Mouse (Mus musculus): Measurements from ENCODE around the gene Kcnq1.

Kcnq1 gene

DNA sequence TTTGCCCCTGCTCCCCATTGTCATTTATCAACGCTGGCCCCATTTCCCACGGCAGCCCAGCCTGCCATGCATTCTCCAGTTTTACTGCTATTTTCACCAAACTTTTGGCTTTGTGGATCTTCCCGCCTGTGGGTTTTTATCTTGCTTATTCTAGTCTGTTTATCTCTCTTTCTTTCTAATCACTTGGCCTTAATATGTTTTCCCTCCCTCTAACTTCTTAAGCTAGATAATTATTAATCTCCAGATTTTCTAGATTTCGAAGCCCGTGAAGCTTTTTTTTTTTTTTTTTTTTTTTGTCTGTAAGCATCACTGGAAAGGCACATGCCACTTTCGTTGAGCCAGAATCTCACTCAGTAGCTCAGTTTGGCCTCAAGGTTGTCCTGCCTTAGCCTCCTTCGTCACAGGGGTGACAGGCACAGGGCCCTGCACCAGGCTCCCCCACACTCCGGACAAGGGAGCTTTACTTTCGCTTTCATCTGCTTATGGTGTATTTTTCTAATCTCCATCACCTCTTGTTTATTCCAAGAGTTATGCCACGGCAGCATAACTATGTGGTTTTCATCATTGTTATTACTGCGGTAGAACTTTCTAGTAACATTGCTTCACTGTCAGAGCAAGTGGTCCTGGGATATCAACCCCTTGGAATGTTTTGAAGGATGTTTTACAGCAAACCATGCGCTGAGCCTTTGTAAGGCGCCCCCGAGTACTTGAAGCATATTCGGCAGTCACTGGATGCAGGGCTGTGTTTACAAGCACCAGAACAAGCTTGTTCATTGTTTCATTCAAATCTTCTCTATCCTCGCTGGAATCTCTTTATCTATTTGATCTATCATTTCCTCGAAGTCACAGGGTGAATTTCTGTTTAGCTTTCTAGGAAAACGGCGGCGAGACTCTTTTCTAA, 261.5 kb downstream of the Kcnq1 start:
- peak; percentile 25 for DNase-seq (ENCODE audit: low read depth)

DNA sequence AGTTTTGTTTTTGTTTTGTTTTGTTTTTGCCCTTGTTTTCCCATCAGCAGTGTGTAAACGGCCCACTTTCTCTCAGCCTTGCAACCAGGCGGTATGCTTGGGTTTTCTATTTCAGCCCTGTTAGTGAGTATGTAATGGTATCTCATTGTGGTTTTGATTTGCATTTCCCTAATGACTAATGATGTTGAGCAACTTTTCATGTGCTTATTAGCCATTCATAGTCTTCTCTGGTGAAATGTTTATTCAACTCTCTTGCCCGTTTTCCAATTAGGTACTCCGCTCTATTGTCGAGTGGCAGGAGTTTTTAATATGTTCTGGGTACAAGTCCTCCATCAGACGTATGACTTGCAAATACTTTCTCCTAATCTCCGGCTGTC, 262.1 kb downstream of the Kcnq1 start:
- peak; percentile 2 for DNase-seq (ENCODE audit: low read depth)

DNA sequence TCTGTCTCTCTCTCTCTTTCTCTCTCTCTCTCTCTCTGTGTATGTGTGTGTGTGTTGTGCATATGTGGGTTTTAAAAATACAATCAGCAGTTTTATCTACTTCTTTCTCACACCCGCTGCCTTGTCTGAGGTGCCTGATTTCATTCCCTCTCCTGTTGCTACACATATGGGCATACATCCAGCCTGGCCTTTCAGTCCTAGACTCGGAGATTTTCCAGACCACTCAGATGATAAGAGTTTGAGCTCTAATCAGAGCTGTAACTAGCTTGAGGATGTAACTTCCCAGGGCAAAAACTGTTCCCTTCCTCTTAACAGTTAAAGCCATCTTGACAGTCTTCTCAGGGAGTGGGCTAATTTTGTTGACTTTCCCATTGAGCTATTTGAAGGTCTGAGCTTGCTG, 265.2 kb downstream of the Kcnq1 start:
- no peak for DNase-seq (ENCODE audit: low read depth)

DNA sequence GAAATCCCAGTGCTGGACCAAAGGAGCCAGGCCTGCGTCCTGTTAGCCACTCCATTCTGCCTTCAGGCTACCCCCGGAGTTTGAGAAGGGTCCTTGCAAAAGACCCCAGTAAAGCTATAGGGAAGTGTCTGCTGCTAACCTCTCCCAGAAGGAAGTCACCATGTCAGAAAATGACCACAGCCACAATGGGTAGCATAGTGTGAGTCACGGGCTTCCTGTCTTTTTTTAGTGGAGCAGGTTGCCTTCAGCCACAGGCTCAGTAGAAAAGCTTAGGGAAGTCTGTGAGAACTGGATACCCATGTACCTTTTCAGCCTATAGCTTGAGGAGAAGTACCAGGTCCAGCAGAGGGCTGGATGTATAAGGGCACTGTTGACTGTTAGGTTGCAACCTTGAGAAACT, 267.1 kb downstream of the Kcnq1 start:
- no peak for DNase-seq (ENCODE audit: low read depth)

DNA sequence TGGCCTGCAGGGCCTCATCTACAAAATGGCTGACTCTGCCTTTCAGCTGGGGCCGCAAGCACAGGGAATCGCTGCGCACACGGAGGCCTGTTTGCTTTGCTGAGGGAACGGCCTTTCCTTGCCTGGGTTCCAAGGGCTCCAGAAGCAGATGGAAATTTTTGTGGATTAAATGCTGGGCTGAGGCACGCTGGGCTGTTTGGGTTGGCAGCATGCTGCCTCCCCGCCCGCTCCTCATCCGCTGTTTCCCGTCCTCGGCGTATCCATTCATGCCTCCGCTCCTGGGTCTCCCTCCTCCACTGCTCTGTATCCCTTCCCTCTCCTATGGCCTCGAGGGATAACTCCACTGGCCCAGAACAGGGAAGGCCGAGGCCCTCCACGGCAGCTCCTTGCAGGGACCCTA, 269.8 kb downstream of the Kcnq1 start:
- no peak for DNase-seq (ENCODE audit: low read depth)

DNA sequence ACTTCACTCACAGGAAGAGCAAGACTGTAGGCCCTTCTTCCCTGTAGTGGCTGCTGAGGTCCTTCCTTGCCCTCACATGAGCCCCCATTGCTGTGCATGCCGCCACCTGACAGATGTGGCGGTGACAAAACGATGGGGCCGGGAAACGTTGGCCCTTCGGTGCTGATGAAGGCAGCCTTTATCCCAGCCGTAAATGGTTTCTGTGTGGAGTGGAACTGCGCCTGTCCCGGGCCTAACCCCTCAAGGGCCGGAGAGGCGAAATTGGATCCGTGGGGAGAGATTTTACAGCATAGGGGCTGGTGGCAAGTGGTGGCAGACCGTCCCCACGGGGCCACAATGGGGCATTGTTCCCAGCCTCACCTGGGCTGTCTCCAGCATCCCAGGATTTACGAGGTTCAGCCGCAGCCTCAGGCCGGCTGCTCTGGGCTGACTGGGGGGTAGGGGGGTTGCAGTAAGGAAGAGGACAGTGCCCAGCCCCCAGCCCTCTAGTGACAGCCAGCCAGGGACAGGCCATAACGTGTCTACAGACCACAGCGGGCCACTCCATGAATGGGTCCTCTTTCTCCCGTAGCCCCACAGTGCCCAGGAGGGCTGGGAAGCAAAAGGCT, 274.4 kb downstream of the Kcnq1 start:
- DNase-seq (ENCODE audit: low read depth) = no peak

DNA sequence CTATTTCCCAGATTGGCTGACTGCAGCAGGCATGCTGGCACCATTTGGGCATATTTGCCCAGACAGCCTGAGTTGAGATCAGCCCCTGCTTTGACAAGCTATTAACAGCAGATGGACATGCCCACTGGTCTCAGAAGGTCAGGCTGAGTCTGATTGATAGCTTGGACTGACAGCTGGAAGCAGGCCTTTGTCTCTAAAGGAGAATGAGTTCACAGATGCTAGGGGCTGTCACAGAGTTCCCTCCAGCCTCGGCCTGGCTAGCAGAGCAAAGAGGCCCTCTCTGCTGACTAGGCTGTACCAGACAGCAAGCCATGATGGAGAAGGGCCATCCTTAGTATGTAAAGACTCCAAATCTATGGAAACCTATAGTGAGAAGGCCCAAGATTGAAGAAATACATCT, 280.5 kb downstream of the Kcnq1 start:
- no peak for DNase-seq (ENCODE audit: low read depth)

DNA sequence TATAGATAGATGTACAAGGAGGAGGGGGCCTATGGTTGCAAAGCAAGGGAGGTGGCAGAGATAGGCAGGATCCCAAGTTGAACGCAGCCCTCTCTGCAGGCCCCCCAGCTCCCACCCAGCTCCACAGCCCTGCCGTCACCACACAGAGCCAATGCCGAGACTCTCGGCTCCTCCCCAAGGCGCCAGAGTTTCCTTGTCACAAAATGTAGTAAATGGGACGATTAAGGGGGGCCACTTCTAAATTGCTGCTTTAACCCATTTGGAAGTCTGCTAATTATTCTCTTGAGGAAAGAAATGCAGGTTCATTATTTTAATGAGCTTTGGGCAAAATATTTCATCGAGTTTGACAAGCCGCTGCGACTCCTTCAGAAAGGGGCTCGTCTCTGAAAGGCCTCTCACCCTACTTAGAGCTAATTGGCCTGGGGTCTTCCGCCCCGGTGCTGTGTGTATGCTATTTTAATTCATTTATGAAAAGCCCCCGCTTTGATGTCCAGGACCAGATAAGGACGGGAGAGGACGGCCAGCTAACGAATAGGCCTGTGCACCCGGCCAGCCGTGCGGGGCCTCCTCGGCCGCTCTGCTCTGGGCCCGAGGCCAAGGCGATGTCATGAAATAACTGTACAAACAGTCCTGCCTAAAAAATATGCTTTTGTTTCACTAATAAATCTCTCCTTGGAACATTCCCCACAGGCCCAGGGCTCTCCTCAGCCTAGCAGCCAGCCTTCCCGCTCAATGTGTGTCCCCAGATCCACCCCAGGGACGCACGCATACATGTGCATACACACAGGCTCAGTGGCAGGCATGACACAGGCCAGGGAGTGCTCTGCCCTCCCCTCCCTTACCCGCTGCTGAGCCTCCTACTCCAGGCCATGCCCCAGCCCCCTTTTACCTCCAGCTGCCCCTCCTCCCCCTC, 282.9 kb downstream of the Kcnq1 start:
- no peak for DNase-seq (ENCODE audit: low read depth)

DNA sequence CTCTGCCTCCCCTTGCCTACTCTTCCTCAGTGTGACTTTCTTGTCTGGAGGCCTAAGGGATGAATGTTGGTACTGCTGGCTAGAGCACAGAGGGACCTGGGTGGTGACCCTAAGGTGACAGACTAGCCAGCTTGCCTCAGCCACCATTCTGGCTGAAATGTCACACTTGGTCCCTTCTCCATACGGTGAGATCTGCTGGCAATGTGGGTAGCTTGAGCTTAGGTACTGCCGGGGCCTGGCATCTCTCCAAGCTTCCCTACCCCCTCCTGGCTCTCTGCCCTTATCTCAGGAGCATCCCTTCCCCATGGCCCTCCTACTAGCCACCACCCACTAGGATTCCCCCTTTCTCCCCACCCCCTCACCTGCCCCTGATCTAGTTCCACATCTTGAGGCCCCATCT, 283.7 kb downstream of the Kcnq1 start:
- DNase-seq (ENCODE audit: low read depth) = no peak

DNA sequence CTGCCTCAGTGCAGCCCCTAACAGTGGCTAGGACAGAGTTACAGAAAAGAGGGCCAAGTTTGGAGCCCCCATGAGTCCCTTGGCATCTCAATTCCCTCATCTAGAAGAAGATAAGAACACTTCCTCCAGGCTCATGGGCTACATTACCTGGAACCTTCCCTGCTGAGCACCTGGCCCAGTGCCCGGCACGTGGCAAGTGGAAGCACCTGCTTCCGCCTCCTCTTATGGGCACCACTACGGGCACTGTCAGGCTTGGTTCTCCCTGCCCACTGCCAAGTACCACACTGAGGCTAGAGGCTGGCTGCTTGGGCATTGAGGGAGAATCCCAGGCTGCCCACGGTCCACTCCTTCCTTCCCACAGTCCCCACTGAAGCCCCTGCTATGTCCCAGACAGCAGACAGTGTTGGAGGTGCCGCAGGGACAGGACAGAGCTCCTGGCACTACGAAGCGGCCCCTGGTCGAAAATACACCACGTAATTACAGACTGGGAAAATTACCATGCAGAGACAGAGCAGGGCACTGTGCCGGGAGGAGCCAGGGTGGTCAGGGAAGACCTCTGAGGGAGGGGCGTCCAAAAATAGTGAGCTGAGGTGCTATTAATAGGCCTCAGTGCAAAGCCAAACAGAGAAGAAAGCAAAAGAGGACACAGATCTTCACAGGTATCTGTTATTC, 284.3 kb downstream of the Kcnq1 start:
- DNase-seq (ENCODE audit: low read depth) = no peak

DNA sequence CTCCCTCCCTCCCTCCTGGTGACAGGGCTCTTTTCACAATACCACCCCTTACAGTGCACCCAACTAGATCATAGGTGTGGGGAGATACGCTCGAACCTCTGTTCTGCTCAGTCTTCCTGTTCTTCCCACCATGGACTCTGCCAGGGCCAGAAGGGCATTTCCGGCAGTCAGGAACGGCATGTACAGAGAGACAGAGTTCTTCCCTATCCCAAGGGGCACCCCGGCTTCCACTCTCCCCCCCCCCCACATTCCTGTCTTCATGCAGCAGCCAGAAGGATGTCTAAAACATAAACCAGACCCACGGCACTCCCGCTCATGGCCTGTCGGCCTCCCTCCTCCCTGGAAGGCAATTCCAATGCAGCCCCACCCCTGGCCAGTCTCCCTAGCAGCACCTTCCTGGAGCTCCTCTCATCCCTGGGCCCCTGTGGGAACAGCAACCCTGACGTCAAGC, 289.0 kb downstream of the Kcnq1 start:
- DNase-seq (ENCODE audit: low read depth) = no peak

DNA sequence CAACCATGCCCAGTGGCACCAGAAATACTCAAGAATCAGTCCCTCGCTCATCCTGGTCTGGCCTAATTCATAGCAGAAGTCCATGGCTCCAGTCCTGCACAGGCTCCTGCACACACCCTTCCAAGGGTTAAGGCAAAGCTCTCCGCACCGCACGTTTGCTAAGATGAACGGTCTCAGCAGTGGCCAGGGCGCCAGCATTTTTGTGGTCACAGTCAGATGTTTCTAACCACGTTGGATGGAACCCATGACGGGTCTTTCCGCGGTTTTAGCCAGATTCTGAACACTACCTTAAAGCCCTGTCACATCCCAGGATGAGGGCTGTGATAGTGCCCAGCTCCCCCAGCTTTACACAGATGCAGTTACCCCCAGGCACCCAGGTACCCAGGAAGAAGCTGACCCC, 293.6 kb downstream of the Kcnq1 start:
- DNase-seq (ENCODE audit: low read depth) = no peak

DNA sequence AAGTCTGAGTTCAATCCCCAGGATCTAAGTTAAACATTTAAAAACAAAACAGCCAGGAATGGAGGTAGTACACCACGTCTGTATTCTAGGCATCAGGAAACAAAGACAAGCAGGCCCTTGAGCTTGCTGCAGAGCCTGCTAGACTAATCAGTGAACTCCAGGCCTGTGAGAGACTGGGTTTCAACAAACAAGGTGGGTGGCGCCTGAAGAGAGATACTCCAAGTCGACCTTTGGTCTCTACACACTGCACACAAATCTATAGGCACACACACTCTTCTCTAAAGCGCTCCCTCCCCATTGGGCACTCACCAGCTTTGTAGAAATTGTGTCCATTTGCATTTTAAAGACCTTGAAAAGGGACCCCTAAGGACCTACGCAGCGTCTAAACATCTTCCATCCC, 294.4 kb downstream of the Kcnq1 start:
- no peak for DNase-seq (ENCODE audit: low read depth)

DNA sequence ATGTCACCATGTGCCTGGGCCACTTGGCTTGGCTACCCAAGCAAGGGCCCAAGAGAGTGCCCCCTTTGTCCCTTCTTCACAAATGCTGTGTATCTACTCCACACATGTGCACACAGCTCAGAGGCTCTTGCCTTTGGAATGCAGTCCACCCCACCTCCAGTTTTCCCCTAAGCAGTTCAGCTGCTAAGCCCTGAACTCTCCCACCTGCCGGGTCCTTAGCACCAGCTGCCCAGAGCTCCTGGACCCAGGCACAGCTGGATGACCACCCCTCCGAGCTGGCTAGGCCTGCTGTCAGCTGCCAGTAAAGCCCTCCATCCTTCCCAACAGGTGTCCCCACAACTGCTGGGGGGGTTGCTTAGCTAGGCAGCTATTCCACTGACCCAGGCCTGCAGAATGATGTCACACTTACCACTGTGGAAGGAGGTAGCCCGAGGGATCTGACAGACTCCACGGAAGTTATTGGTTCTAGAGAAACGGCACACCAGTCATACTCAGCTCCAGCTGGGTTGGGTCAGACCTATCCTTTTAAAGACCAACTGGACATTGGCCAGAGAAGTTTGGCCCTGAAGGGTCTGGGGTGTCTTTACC, 295.4 kb downstream of the Kcnq1 start:
- DNase-seq (ENCODE audit: low read depth) = no peak

DNA sequence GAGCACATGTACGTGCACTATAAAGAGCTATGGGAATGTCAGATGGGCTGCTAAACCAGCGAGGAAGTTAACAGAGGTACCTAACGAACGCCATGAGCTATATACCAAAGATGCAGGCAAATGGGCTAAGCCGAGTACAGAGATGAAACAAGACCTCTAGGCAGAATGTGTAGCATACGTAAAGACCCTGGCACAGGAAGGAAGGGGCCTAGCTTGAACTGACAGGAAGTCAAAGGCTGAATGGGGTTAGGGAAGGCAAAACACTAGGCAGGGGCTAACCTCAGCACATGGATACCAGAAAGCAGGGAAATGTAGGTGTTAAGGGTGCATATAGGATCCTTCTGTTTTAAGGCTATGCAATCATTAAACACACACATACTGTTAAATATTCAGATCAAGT, 298.1 kb downstream of the Kcnq1 start:
- no peak for DNase-seq (ENCODE audit: low read depth)

DNA sequence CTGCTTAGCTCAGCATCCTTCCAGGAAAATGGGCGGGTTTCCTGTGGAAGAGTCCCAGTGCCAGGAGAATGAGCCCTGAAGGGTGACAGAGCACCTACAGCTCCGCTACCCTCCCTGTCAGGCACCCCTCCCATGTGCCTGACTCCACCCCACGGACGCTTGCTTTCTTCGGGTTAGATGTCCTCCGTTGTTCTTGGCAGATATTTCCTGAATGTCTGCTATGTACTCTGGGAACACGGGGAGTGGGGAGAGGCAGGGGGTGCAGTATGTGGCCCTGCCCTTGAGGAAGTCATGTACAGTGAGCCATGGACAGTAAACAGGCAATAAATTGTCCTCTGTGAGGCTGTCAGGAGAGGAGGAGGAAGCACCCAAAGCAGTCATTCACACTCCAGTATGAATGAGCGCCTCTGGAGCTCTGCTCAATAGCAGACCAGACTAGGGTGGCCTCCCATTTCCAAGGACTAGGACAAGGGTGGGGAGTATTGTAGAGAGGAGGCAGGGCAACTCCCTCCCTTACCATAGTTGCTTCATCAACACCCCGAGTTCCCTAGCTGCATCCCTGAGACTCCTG, 301.9 kb downstream of the Kcnq1 start:
- no peak for DNase-seq (ENCODE audit: low read depth)

DNA sequence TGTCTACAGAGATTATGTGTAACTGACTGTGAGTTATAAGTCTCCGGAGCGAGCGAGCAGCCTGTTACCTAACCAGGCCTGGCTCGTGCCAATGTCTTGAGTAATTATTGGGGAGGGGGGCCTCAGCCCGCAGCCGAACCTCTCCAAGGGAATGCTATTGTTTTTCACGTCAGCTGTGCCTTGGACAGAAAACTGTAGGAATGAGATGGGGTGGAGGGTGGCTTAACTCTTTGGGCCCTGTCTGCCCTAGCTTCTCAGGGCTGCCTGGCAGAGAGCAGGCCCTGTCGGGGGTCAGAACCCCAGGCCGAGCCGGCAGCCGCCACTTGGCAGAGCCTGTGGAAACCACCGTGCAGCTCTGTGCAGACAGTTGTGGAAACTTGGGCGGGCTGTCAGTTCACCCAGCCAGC, 302.5 kb downstream of the Kcnq1 start:
- DNase-seq (ENCODE audit: low read depth) = no peak

DNA sequence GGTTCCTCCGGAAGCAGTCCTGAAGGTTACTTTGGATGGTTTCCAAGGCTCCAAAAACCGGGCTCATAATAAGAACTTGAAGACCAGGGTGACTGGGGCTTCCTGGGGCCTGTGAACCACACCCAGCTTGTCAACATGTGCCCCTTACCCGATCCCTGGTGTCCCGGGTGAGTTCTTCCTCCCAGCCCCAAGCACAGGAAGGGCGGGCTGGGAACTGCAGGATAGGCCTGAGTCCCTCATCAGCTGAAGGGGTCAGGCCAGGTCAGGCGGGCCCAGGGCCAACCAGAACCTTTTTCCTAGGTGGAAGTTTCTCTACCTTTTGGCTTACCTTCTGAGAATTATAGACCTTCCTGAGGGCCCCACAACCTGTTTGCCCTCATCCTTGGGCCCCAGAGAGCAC, 306.4 kb downstream of the Kcnq1 start:
- DNase-seq (ENCODE audit: low read depth) = no peak

DNA sequence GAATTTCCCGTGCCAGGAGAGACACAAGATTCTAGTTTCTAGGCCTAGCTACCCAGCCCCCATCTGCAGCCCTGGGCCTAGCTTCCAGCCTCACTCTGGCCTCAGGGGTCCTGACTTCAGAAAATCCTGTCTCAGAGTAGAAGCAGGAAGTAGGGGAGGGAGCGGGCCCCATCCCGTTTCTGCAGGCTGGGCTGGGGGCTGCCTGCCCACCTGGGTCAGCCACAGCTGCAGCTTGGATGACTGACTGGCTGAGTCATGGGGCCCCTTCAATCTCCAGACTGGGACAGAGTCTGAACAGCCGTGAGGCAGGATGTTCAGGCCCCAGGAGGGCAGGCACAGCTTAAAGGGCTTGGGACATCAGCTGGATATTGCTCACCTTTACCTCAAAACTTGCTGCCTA, 308.9 kb downstream of the Kcnq1 start:
- DNase-seq (ENCODE audit: low read depth) = no peak

DNA sequence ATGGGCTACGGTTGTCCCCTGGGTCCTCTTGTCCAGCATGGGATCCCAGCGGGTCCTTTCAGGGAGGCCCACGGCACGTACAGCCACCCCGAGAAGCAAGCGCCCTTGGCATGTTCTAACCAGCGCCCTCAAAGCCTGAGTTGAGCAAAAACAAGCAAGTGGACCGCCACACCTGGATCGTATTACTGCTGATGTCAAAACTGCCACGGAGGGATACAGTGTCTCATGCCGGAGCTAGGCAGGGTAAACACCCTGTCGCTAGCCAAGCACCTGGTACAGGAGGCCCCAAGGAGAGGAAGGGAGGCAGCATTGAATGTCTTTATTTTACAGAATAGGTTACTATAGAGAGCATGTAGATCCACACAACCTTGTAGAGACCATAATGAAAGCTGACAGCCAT, 310.2 kb downstream of the Kcnq1 start:
- DNase-seq (ENCODE audit: low read depth) = no peak

DNA sequence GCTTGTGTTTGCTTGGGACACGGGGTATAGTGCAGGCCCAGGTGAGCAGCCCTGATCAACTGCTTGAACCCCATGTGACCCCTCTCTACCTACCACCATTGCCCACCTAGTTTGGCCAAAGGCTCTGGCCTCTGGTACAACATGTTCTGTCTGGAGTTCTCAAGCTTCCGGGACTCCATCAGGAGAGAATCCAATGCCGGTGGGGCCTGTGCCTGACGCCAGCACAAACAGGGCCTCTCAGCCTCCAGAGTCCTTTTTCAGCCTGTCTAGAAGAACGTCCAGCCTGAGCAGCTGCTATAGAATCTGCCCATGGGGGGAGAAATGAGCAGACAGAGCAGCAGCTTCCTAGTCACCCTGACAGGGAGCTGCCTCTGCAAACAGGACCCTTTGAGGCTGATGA, 311.7 kb downstream of the Kcnq1 start:
- DNase-seq (ENCODE audit: low read depth) = no peak
